Mouse (Mus musculus) kidney, postnatal 14 days (tissue): ENCODE measurements at regions not wholly inside any gene's neighbourhood (a gene's known extent, or its start where the extent isn't known, plus 50 kb on each side); places are given as distances from the start of the nearest gene placed in this dataset.

Source experiments
- DNase-seq: peaks from one replicate; pipeline ENCODE4 v3.0.0; 2022; ENCODE audit warnings: mixed read lengths

GRCm38 (mm10) chr8:117894861-117895260 lies 93.1 kb upstream of the Mphosph6 start:
- no peak for DNase-seq

- no peak for DNase-seq
Observed at GRCm38 (mm10) chr8:117890211-117890610, 88.5 kb upstream of the Mphosph6 start.

- no peak for DNase-seq
Observed at GRCm38 (mm10) chr8:117881414-117881973, 79.8 kb upstream of the Mphosph6 start.

GRCm38 (mm10) chr8:117880279-117880975 lies 78.7 kb upstream of the Mphosph6 start:
- no peak for DNase-seq

GRCm38 (mm10) chr8:117873611-117874010 lies 71.9 kb upstream of the Mphosph6 start:
- no peak for DNase-seq

GRCm38 (mm10) chr8:117867138-117867537 lies 65.4 kb upstream of the Mphosph6 start:
- no peak for DNase-seq

GRCm38 (mm10) chr8:117865014-117865413 lies 63.3 kb upstream of the Mphosph6 start:
- no peak for DNase-seq

- peak; percentile 49 for DNase-seq
Observed at GRCm38 (mm10) chr8:117863837-117864236, 62.1 kb upstream of the Mphosph6 start.

GRCm38 (mm10) chr8:117862318-117862717 lies 60.6 kb upstream of the Mphosph6 start:
- DNase-seq, result no peak

- DNase-seq, result no peak
Observed at GRCm38 (mm10) chr8:117859734-117860133, 58.0 kb upstream of the Mphosph6 start.

- DNase-seq, result no peak
Observed at GRCm38 (mm10) chr8:117859095-117859494, 57.4 kb upstream of the Mphosph6 start.

- peak; percentile 53 for DNase-seq
Observed at GRCm38 (mm10) chr8:117856121-117856520, 54.4 kb upstream of the Mphosph6 start.

- DNase-seq, result no peak
Observed at GRCm38 (mm10) chr8:117854942-117855491, 53.3 kb upstream of the Mphosph6 start.

- DNase-seq, result no peak
Observed at GRCm38 (mm10) chr8:117854301-117854700, 52.6 kb upstream of the Mphosph6 start.

- DNase-seq, result no peak
Observed at GRCm38 (mm10) chr8:117853408-117853807, 51.7 kb upstream of the Mphosph6 start.

GRCm38 (mm10) chr8:117852521-117852920 lies 50.8 kb upstream of the Mphosph6 start:
- no peak for DNase-seq
